Mouse (Mus musculus) hindbrain, embryonic 11.5 days (tissue): ENCODE results near the gene Cdc27. TPM values are rescaled to one million over a fixed set of nuclear protein-coding genes. Genes with fewer than 3 reads are reported as not detected.
"Not testable (repeated sequence)": the region's sequence is repeated elsewhere in the genome, so short reads cannot be mapped to it uniquely, and the experiment has no call there.

Experiments used
- ATAC-seq: fragments of 200-750 bp; cut with Nextera tagmentation; 2 replicates; pipeline ENCODE4 v1.8.0; 2017; ENCODE audit warnings: mild to moderate bottlenecking, moderate TSS enrichment, moderate library complexity; ENCODE audit not compliant: low FRiP score
- DNase-seq: peaks from one replicate; pipeline ENCODE4 v3.0.0-alpha.2; 2015; ENCODE audit warnings: low spot score
- H3K27ac ChIP-seq: fragments of 300-500 bp; sonication (generic); 2 replicates; pipeline ENCODE4 v1.5.1; 2014; ENCODE audit warnings: mild to moderate bottlenecking, low read depth, low read length
- H3K27me3 ChIP-seq: fragments of 300-500 bp; sonication (generic); 2 replicates; pipeline ENCODE4 v1.6.1; 2014; ENCODE audit warnings: mild to moderate bottlenecking, low read length, moderate library complexity, mixed read lengths; ENCODE audit not compliant: control insufficient read depth, insufficient read depth
- H3K36me3 ChIP-seq: fragments of 300-500 bp; sonication (generic); 2 replicates; pipeline ENCODE4 v1.6.1; 2014; ENCODE audit warnings: mild to moderate bottlenecking, low read length, moderate library complexity, mixed read lengths; ENCODE audit not compliant: control insufficient read depth, insufficient read depth
- H3K4me1 ChIP-seq: fragments of 300-500 bp; sonication (generic); replicated peaks from 2 replicates; pipeline ENCODE4 v1.6.1; 2014; ENCODE audit warnings: low read length, mixed read lengths; ENCODE audit not compliant: control insufficient read depth, insufficient read depth
- H3K4me2 ChIP-seq: fragments of 300-500 bp; sonication (generic); replicated peaks from 2 replicates; pipeline ENCODE4 v1.6.1; 2014; ENCODE audit warnings: mild to moderate bottlenecking, low read depth, low read length
- H3K4me3 ChIP-seq: fragments of 300-500 bp; sonication (generic); 2 replicates; pipeline ENCODE4 v1.5.1; 2014; ENCODE audit warnings: low read depth, low read length
- H3K9ac ChIP-seq: fragments of 300-500 bp; sonication (generic); 2 replicates; pipeline ENCODE4 v1.6.1; 2014; ENCODE audit warnings: low read depth, low read length
- H3K9me3 ChIP-seq: fragments of 300-500 bp; sonication (generic); 2 replicates; pipeline ENCODE4 v1.6.1; 2016; ENCODE audit warnings: low read length; ENCODE audit not compliant: control insufficient read depth
- WGBS: fragments of 180-500 bp; shearing (Covaris S2); extraction: QIAGEN DNeasy Blood & Tissue Kit; methylation state at CpG from one replicate; pipeline ENCODE4 v1.1.7; 2014; 5-methylcytosine and 5-hydroxymethylcytosine counted together
- polyA plus RNA-seq: library from polyadenylated mRNA; unstranded; fragments of >200 nt; fragmentation: Nextera tagmentation; extraction: Ambion mirVana; gene quantifications from 2 replicates; pipeline ENCODE4 v1.2.1, GENCODE M21; 2014

Gene Cdc27
- polyA plus RNA-seq, 1 experiment from 2014 or later = 54.3 TPM

GRCm38 (mm10) chr11:104544507-104544906 is 5.9 kb downstream of the Cdc27 start:
- Histone ChIP-seq H3K9ac (no peak overlapping the region), H3K4me3 (no peak overlapping the region), H3K36me3 (no peaks in the 10 kb centered on the region), H3K27me3 (no peaks in the 10 kb centered on the region), H3K9me3 (no peaks in the 10 kb centered on the region), H3K4me1 (no peaks in the 10 kb centered on the region), H3K27ac (no peak overlapping the region), H3K4me2 (no peak overlapping the region)
- ATAC-seq = no peak
- WGBS = 89% methylated on average over 2 of the region's 2 CpGs
- DNase-seq = no peak

GRCm38 (mm10) chr11:104543337-104543736 is 7.1 kb downstream of the Cdc27 start:
- H3K27ac ChIP-seq, H3K36me3 ChIP-seq, H3K4me1 ChIP-seq, H3K27me3 ChIP-seq, ATAC-seq, H3K9ac ChIP-seq, H3K4me2 ChIP-seq, H3K9me3 ChIP-seq, H3K4me3 ChIP-seq, DNase-seq: not testable (repeated sequence)
- 96% methylated on average over 2 of the region's 2 CpGs for WGBS

GRCm38 (mm10) chr11:104539811-104540210 is 10.6 kb downstream of the Cdc27 start:
- Histone ChIP-seq H3K9ac (no peak overlapping the region), H3K9me3 (no peaks in the 10 kb centered on the region), H3K4me3 (no peak overlapping the region), H3K4me1 (no peaks in the 10 kb centered on the region), H3K27ac (no peak overlapping the region), H3K4me2 (no peak overlapping the region), H3K27me3 (no peaks in the 10 kb centered on the region), H3K36me3 (no peaks in the 10 kb centered on the region)
- WGBS = 96% methylated on average over 5 of the region's 5 CpGs
- DNase-seq = no peak
- no peak for ATAC-seq

- H3K4me3 ChIP-seq = no peak overlapping the region
- peaks cover 4% of the 10 kb centered on the region for H3K36me3 ChIP-seq
- H3K27me3 ChIP-seq = no peaks in the 10 kb centered on the region
- H3K4me1 ChIP-seq = no peaks in the 10 kb centered on the region
- no peaks in the 10 kb centered on the region for H3K9me3 ChIP-seq
- ATAC-seq (no peak), DNase-seq (no peak)
- H3K4me2 ChIP-seq = no peak overlapping the region
- no peak overlapping the region for H3K27ac ChIP-seq
- 96% methylated on average over 2 of the region's 2 CpGs for WGBS
- no peak overlapping the region for H3K9ac ChIP-seq
These were observed 12.4 kb downstream of the Cdc27 start for GRCm38 (mm10) chr11:104537945-104538555.

GRCm38 (mm10) chr11:104536843-104537242 is 13.6 kb downstream of the Cdc27 start:
- H3K4me3 ChIP-seq = no peak overlapping the region
- H3K9me3 ChIP-seq = no peaks in the 10 kb centered on the region
- H3K27me3 ChIP-seq = no peaks in the 10 kb centered on the region
- peaks cover 7% of the 10 kb centered on the region for H3K36me3 ChIP-seq
- H3K9ac ChIP-seq = no peak overlapping the region
- 100% methylated on average over 2 of the region's 2 CpGs for WGBS
- H3K4me2 ChIP-seq = no peak overlapping the region
- H3K27ac ChIP-seq = no peak overlapping the region
- ATAC-seq = no peak
- no peak for DNase-seq
- H3K4me1 ChIP-seq = no peaks in the 10 kb centered on the region

GRCm38 (mm10) chr11:104525935-104526334 is 24.5 kb downstream of the Cdc27 start:
- 96% methylated on average over 6 of the region's 6 CpGs for WGBS
- Histone ChIP-seq H3K36me3 (peaks cover 6% of the 10 kb centered on the region; the same call in 1 of the 2 replicates), H3K27ac (no peak overlapping the region), H3K4me1 (no peaks in the 10 kb centered on the region), H3K4me3 (no peak overlapping the region), H3K27me3 (no peaks in the 10 kb centered on the region), H3K9ac (no peak overlapping the region), H3K4me2 (no peak overlapping the region), H3K9me3 (no peaks in the 10 kb centered on the region)
- ATAC-seq = no peak
- DNase-seq = no peak

GRCm38 (mm10) chr11:104512436-104512835 is 38.0 kb downstream of the Cdc27 start:
- Histone ChIP-seq H3K4me1 (no peaks in the 10 kb centered on the region), H3K36me3 (peaks cover 7% of the 10 kb centered on the region), H3K27me3 (no peaks in the 10 kb centered on the region), H3K27ac (no peak overlapping the region), H3K9ac (no peak overlapping the region), H3K4me3 (no peak overlapping the region), H3K9me3 (no peaks in the 10 kb centered on the region), H3K4me2 (no peak overlapping the region)
- ATAC-seq (no peak), DNase-seq (no peak)
- WGBS = 85% methylated on average over 4 of the region's 4 CpGs

GRCm38 (mm10) chr11:104510606-104511005 is 39.8 kb downstream of the Cdc27 start:
- 93% methylated on average over 2 of the region's 2 CpGs for WGBS
- H3K9me3 ChIP-seq = no peaks in the 10 kb centered on the region
- H3K27me3 ChIP-seq = no peaks in the 10 kb centered on the region
- H3K36me3 ChIP-seq = peaks cover 6% of the 10 kb centered on the region; the same call in 1 of the 2 replicates
- peak; percentile 69 for DNase-seq
- no peak overlapping the region for H3K4me3 ChIP-seq
- H3K9ac ChIP-seq = no peak overlapping the region
- no peak overlapping the region for H3K4me2 ChIP-seq
- H3K27ac ChIP-seq = no peak overlapping the region
- no peaks in the 10 kb centered on the region for H3K4me1 ChIP-seq
- no peak for ATAC-seq

- Histone ChIP-seq H3K36me3 (peaks cover 6% of the 10 kb centered on the region; the same call in 1 of the 2 replicates), H3K9ac (no peak overlapping the region), H3K4me3 (no peak overlapping the region), H3K27me3 (no peaks in the 10 kb centered on the region), H3K4me1 (no peaks in the 10 kb centered on the region), H3K4me2 (no peak overlapping the region), H3K9me3 (no peaks in the 10 kb centered on the region), H3K27ac (no peak overlapping the region)
- DNase-seq (no peak), ATAC-seq (no peak)
- WGBS = 89% methylated on average over 4 of the region's 4 CpGs
These were observed 42.0 kb downstream of the Cdc27 start for GRCm38 (mm10) chr11:104508455-104508854.
